Mouse (Mus musculus): ENCODE results near the gene 5730522E02Rik. TPM values are rescaled to one million over a fixed set of nuclear protein-coding genes. Genes with fewer than 3 reads are reported as not detected.

Gene 5730522E02Rik
- polyA plus RNA-seq, 1 experiment from 2014 or later = 14.6 TPM

GRCm38 (mm10) chr11:26086679-26087078 lies 123.9 kb downstream of the 5730522E02Rik start:
- H3K27me3 ChIP-seq (replicated peaks; ENCODE audit: control insufficient read depth, insufficient read depth, low read length) = no peaks in the 10 kb centered on the region
- WGBS = 34% methylated on average over 7 of the region's 7 CpGs
- H3K36me3 ChIP-seq (ENCODE audit: control insufficient read depth, insufficient read depth, low read length) = no peaks in the 10 kb centered on the region
- peaks cover 4% of the 10 kb centered on the region; the same call in 1 of the 2 replicates for H3K4me1 ChIP-seq (ENCODE audit: control insufficient read depth, insufficient read depth, low read length)
- no peaks in the 10 kb centered on the region for H3K9me3 ChIP-seq (replicated peaks; ENCODE audit: control insufficient read depth, low read length)
- H3K27ac ChIP-seq (ENCODE audit: low read depth, low read length) = no peak overlapping the region
- ATAC-seq = peak; percentile 16; the same call in 1 of the 2 replicates
- no peak overlapping the region for H3K4me2 ChIP-seq (ENCODE audit: low read length)
- DNase-seq (ENCODE audit: low spot score) = no peak
- no peak overlapping the region for H3K4me3 ChIP-seq (ENCODE audit: low read depth, low read length)
- H3K9ac ChIP-seq (ENCODE audit: low read length) = no peak overlapping the region

- 66% methylated on average over 6 of the region's 6 CpGs for WGBS
- no peak for ATAC-seq
These were observed 125.1 kb downstream of the 5730522E02Rik start for GRCm38 (mm10) chr11:26085380-26086035.

GRCm38 (mm10) chr11:26076335-26076734 lies 134.2 kb downstream of the 5730522E02Rik start:
- peaks cover 2% of the 10 kb centered on the region for H3K4me1 ChIP-seq (ENCODE audit: control insufficient read depth, insufficient read depth, low read length)
- H3K36me3 ChIP-seq (ENCODE audit: control insufficient read depth, insufficient read depth, low read length) = no peaks in the 10 kb centered on the region
- DNase-seq (ENCODE audit: low spot score) (peak; percentile 48), ATAC-seq (no peak)
- no peak overlapping the region for H3K9ac ChIP-seq (ENCODE audit: low read length)
- H3K27me3 ChIP-seq (replicated peaks; ENCODE audit: control insufficient read depth, insufficient read depth, low read length) = no peaks in the 10 kb centered on the region
- H3K27ac ChIP-seq (ENCODE audit: low read depth, low read length) = no peak overlapping the region
- H3K9me3 ChIP-seq (replicated peaks; ENCODE audit: control insufficient read depth, low read length) = no peaks in the 10 kb centered on the region
- H3K4me3 ChIP-seq (ENCODE audit: low read depth, low read length) = no peak overlapping the region
- WGBS = 65% methylated on average over 2 of the region's 2 CpGs
- no peak overlapping the region for H3K4me2 ChIP-seq (ENCODE audit: low read length)

More at GRCm38 (mm10) chr11:26085380-26086035, 125.1 kb downstream of the 5730522E02Rik start:
- peaks cover 4% of the 10 kb centered on the region; the same call in 1 of the 2 replicates for H3K4me1 ChIP-seq (ENCODE audit: control insufficient read depth, insufficient read depth, low read length)
- no peak overlapping the region for H3K27ac ChIP-seq (ENCODE audit: low read depth, low read length)
- no peaks in the 10 kb centered on the region for H3K27me3 ChIP-seq (replicated peaks; ENCODE audit: control insufficient read depth, insufficient read depth, low read length)
- no peak for DNase-seq (ENCODE audit: low spot score)
- no peaks in the 10 kb centered on the region for H3K36me3 ChIP-seq (ENCODE audit: control insufficient read depth, insufficient read depth, low read length)
- no peak overlapping the region for H3K9ac ChIP-seq (ENCODE audit: low read length)
- H3K4me3 ChIP-seq (ENCODE audit: low read depth, low read length) = no peak overlapping the region
- H3K9me3 ChIP-seq (replicated peaks; ENCODE audit: control insufficient read depth, low read length) = no peaks in the 10 kb centered on the region
- H3K4me2 ChIP-seq (ENCODE audit: low read length) = no peak overlapping the region

- no peak overlapping the region for H3K4me3 ChIP-seq (ENCODE audit: low read depth, low read length)
- no peaks in the 10 kb centered on the region for H3K36me3 ChIP-seq (ENCODE audit: control insufficient read depth, insufficient read depth, low read length)
- no peak overlapping the region for H3K4me2 ChIP-seq (ENCODE audit: low read length)
- H3K9ac ChIP-seq (ENCODE audit: low read length) = no peak overlapping the region
- peak; percentile 58 for DNase-seq (ENCODE audit: low spot score)
- H3K27me3 ChIP-seq (replicated peaks; ENCODE audit: control insufficient read depth, insufficient read depth, low read length) = no peaks in the 10 kb centered on the region
- ATAC-seq = no peak; the same call in 1 of the 2 replicates
- H3K9me3 ChIP-seq (replicated peaks; ENCODE audit: control insufficient read depth, low read length) = no peaks in the 10 kb centered on the region
- H3K4me1 ChIP-seq (ENCODE audit: control insufficient read depth, insufficient read depth, low read length) = peaks cover 2% of the 10 kb centered on the region
- WGBS = 30% methylated on average over 6 of the region's 6 CpGs
- no peak overlapping the region for H3K27ac ChIP-seq (ENCODE audit: low read depth, low read length)
These were observed 135.0 kb downstream of the 5730522E02Rik start for GRCm38 (mm10) chr11:26075536-26075935.

DNA sequence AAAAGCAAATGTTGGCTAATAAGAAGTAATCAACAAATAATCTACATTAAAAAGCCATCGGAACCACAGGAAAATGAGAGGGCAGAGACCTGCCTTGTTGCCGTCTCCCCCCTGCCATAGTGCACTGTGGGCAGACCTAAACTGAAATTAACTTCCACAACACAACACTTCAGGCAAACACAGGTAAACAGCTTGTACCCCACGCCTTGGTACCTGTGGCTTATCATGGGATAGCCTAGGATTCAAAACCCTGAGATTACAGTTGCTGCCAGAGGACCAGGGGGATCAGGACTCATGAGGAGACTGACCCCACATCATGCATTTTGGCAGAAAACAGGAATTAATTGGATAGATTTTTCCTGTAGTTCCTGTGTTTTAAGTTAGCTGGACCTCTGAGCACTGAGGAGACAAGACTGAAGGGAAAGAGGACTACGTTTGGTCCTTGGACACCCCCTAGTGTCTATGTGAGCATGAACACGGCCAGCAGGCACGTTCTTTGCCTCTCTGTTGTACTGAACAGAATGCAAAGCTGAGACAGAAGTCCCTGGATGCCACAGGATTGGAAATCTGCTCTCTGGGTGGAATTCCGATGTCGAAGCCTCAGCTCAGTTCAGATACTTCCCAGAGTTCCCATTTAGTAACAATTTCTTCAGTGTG lies 136.8 kb downstream of the 5730522E02Rik start:
- H3K4me2 ChIP-seq (ENCODE audit: low read length) = no peak overlapping the region
- no peaks in the 10 kb centered on the region for H3K27me3 ChIP-seq (replicated peaks; ENCODE audit: control insufficient read depth, insufficient read depth, low read length)
- 45% methylated on average over 8 of the region's 8 CpGs for WGBS
- no peak overlapping the region for H3K27ac ChIP-seq (ENCODE audit: low read depth, low read length)
- peak; percentile 89 for DNase-seq (ENCODE audit: low spot score)
- H3K9ac ChIP-seq (ENCODE audit: low read length) = no peak overlapping the region
- H3K9me3 ChIP-seq (replicated peaks; ENCODE audit: control insufficient read depth, low read length) = no peaks in the 10 kb centered on the region
- peaks cover 2% of the 10 kb centered on the region for H3K4me1 ChIP-seq (ENCODE audit: control insufficient read depth, insufficient read depth, low read length)
- H3K4me3 ChIP-seq (ENCODE audit: low read depth, low read length) = no peak overlapping the region
- H3K36me3 ChIP-seq (ENCODE audit: control insufficient read depth, insufficient read depth, low read length) = no peaks in the 10 kb centered on the region
- ATAC-seq = peak; percentile 88

DNA sequence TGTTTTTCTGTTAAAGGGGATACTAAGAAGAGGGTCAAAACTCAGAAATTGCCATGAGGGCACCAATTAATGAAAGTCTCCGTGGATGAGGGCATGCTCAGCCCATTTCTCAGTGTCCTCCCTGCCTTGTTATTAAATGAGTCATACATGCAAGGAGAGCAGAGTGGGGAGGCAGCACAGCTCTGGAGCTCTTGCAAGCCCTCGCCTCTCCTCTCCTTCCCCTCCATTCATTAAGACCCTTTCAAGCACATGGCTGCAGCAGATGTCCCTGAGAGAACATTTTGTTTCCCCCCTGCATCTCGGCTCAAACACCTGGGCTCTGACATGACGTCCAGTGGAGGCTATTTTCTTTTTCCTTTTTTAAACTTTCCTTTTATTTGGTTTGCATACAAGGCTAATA lies 138.5 kb downstream of the 5730522E02Rik start:
- Histone ChIP-seq H3K9me3 (replicated peaks; ENCODE audit: control insufficient read depth, low read length) (no peaks in the 10 kb centered on the region), H3K4me2 (ENCODE audit: low read length) (no peak overlapping the region), H3K27me3 (replicated peaks; ENCODE audit: control insufficient read depth, insufficient read depth, low read length) (no peaks in the 10 kb centered on the region), H3K9ac (ENCODE audit: low read length) (no peak overlapping the region), H3K4me3 (ENCODE audit: low read depth, low read length) (no peak overlapping the region), H3K27ac (ENCODE audit: low read depth, low read length) (no peak overlapping the region; the same call in 1 of the 2 replicates), H3K4me1 (ENCODE audit: control insufficient read depth, insufficient read depth, low read length) (peaks cover 2% of the 10 kb centered on the region), H3K36me3 (ENCODE audit: control insufficient read depth, insufficient read depth, low read length) (no peaks in the 10 kb centered on the region)
- WGBS = 11% methylated on average over 4 of the region's 4 CpGs
- DNase-seq (ENCODE audit: low spot score) = peak; percentile 43
- peak; percentile 45; the same call in 1 of the 2 replicates for ATAC-seq

DNA sequence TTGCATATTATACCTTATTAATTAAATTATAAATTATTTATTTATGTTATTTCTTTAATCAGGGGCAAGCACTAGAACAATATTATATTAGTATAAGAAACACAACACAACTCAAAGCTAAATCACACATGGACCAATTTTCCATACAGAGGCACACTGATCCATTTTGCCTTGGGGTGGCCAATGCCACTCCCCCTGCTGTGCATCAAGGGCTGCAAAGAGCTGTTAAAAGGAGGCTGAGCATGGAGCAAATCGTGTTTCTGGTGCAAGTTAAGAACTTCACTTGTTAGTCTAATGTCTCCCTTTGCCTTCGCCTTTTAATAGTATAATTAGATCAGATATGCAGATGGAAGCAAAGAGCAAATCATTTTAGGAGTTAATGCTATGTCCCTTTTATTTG lies 147.3 kb downstream of the 5730522E02Rik start:
- Histone ChIP-seq H3K4me3 (ENCODE audit: low read depth, low read length) (no peak overlapping the region), H3K27me3 (replicated peaks; ENCODE audit: control insufficient read depth, insufficient read depth, low read length) (no peaks in the 10 kb centered on the region), H3K4me1 (ENCODE audit: control insufficient read depth, insufficient read depth, low read length) (peaks cover 14% of the 10 kb centered on the region), H3K27ac (ENCODE audit: low read depth, low read length) (no peak overlapping the region), H3K4me2 (ENCODE audit: low read length) (no peak overlapping the region), H3K9me3 (replicated peaks; ENCODE audit: control insufficient read depth, low read length) (no peaks in the 10 kb centered on the region), H3K9ac (ENCODE audit: low read length) (no peak overlapping the region), H3K36me3 (ENCODE audit: control insufficient read depth, insufficient read depth, low read length) (no peaks in the 10 kb centered on the region)
- no peak for DNase-seq (ENCODE audit: low spot score)
- ATAC-seq = 0 out of 2 replicates have a peak, but pooled peaks have one; percentile 40
- WGBS = 5% methylated on average over 2 of the region's 2 CpGs

DNA sequence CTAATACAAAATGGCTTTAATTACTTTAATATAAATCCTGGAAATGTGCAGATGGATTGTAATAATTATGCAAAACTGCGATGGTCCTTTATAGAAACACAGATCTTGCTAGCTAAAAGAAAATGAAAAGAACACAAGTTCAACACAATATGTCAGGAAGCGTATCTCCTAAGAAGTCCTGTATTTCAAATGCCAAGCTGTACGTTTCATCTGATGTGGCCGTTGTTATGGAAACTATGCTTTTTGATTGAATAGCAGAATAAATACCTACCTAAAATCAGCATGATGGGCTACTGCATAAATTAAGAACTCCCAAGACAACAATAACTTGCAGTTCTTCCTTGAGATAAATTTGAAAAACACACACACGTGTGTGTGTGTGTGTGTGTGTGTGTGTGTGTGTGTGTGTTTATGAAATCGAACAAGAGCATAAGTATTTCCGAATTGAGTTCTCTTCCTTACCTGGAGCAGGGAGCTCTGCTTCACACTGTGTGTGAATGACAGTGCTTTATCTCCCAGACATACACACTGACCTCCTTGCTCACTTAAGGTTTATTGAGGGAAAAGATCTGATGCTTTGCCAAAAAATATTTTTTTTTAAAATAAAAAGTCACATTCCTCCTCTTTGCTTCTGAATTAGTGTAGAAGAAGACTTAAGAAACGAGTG lies 149.0 kb downstream of the 5730522E02Rik start:
- no peak overlapping the region for H3K4me3 ChIP-seq (ENCODE audit: low read depth, low read length)
- no peaks in the 10 kb centered on the region for H3K9me3 ChIP-seq (replicated peaks; ENCODE audit: control insufficient read depth, low read length)
- H3K9ac ChIP-seq (ENCODE audit: low read length) = no peak overlapping the region
- H3K36me3 ChIP-seq (ENCODE audit: control insufficient read depth, insufficient read depth, low read length) = no peaks in the 10 kb centered on the region
- DNase-seq (ENCODE audit: low spot score) (peak; percentile 31), ATAC-seq (peak; percentile 48; the same call in 1 of the 2 replicates)
- no peak overlapping the region for H3K27ac ChIP-seq (ENCODE audit: low read depth, low read length)
- H3K4me1 ChIP-seq (ENCODE audit: control insufficient read depth, insufficient read depth, low read length) = peaks cover 14% of the 10 kb centered on the region
- no peaks in the 10 kb centered on the region for H3K27me3 ChIP-seq (replicated peaks; ENCODE audit: control insufficient read depth, insufficient read depth, low read length)
- no peak overlapping the region for H3K4me2 ChIP-seq (ENCODE audit: low read length)
- 50% methylated on average over 8 of the region's 8 CpGs for WGBS

Data from forebrain, embryonic 14.5 days (tissue).